Mouse (Mus musculus): ENCODE results near the gene Ccl25.

Gene Ccl25

DNA sequence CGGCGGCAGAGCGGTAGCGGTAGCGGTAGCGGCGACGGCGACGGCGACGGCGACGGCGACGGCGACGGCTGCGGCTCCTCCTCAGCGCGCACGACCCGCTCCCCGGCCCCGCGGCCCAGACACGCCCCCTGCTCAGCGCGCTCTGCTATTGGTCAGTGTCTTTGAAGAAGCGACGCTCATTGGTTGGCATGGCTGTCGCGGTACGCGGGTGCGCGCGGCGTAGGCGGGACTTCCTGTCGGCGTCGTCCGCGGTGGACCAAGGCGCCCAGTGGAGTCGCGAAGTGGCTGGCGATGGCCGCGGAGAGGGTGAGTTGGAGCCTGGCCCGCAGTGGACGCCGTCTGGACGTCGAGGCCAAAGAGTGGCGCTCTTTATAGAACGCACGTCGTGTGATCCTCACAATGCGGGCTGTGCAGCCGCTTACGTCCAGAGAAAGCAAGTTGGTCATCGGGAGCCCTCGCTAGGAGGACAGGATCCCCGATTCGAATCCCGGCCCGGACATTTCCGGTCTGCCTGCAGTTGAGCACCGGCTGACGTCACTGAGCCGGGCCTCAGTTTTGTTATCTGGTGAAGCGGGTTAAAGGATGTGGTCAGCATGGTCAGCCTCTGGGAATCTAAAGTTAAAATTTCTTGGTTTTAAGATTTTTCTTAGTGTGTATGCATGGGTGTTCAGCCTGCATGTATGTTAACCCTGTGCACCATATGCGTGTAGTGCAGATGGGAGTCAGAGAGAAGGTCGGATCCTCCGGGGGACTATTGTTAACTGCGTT lies at the start of gene Ccl25, which contains the start of gene Elavl1:
Gene Ccl25, plus strand, starts transcription at position 228 of the 768 bp plus-strand sequence.
Gene Elavl1, minus strand, starts transcription at position 431 of the 768 bp plus-strand sequence.
- peak; percentile 97 for DNase-seq

DNA sequence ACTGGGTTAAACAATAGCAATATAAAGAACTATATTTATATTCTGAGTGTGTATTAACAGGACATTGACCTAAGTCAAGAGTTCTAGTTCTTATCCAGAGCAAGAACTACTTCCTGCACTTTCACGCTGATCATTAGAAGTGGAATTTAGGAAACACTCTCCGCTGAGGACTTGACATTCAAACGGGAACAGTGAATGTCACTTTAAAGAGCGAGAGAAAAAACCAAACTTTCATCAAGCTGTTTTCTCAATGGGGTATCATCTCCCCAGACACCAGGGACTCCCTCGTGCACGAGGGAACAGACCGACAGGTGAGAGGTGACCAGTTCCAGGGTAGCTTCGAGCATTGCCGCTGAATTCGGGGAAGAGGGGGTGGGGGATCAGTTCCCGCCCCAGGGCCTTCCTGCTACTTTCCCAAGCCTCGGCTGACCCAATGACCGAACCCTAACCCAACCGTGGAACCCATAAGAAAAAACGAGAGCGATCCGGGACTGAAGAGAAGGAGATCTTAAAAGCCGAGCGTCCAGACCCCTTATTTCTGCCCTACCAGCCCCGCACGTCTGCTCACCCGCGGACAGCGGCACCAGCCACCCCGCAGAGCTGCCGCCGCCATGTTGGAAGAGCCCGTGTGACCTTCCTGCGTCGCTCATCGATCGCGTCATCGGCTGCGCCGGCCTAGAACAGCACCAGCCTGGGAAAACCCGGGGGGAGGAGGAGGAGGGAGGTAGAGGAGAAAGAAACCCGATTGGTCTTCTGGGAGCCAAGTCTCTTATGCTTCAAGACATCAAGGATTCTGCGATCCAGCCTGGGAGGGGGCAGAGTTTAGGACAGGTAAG lies 49.5 kb upstream of the Ccl25 start, which contains the start of gene Timm44:
Gene Timm44, minus strand, starts transcription at position 639 of the 836 bp plus-strand sequence.
- DNase-seq: peak; percentile 96

DNA sequence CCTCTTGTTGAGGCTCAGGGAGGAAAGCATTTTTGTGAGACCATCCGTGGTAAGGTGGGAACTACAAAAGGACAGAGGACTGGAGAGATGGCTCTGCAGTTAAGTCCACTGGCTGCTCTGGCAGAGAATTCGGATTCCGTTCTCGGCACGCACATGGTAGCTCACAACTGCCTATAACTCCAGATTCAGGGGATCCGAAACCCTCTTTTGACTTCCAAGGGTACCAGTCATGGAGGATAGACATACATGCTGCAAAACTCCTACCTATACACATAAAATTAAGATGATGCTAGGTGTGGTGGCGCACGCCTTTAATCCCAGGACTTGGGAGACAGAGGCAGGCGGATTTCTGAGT lies 48.9 kb upstream of the Ccl25 start:
- no peak for DNase-seq

DNA sequence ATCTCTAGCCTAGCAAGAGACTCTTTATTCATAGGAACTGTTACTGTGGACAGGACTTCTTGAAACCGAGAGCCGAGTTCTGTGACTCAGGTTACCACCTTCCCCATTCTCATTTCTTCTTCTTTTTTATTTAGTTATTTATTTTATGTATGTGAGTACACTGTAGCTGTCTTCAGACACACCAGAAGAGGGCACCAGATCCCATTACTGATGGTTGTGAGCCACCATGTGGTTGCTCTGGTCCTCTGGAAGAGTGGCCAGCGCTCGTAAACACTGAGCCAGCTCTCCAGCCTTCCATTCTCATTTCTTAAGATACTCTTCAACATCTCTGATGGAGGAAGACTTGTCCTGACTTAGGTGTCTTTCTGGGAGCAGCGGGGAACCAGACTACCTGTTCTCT lies 32.3 kb upstream of the Ccl25 start:
- DNase-seq: no peak

DNA sequence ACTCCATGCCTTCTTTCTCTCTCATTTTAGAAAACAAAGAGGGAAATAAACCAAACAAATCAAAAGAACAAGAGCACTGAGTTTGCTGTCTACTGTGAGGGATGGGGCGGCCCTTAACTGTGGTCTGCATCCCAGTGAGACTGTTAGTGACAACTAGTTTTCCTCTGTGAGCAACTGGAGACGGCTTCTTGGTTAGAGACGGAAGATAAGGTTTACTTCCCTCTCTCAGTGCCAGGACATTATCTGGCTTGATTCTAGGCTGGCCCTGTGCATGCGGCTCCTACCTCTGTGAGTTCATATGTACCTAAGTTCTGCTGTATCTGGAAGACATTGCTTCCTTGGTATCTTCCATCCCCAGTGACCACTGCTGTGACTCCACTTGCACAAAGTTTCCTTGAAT lies 27.2 kb upstream of the Ccl25 start:
- no peak for DNase-seq

DNA sequence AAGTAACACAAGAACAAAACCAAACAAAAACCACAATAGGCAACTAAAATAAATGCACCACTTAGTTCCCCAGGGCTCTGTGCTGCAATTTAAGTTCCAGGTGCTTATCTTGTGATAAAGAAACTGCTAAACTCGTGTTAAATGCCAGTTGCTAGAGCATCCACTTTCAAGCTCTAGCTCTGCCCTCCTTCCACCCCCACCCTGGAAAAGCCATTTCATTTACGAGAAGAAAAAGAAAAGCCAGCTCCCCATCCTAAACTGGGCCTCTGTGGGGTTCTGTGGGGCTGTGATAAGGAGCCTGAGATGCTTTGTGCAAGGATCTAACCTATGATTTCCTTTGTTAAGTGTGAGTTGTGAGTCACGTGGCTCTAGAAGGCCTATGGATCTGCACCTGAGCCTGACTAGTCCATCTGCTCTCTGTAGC lies 20.9 kb upstream of the Ccl25 start:
- DNase-seq: no peak

DNA sequence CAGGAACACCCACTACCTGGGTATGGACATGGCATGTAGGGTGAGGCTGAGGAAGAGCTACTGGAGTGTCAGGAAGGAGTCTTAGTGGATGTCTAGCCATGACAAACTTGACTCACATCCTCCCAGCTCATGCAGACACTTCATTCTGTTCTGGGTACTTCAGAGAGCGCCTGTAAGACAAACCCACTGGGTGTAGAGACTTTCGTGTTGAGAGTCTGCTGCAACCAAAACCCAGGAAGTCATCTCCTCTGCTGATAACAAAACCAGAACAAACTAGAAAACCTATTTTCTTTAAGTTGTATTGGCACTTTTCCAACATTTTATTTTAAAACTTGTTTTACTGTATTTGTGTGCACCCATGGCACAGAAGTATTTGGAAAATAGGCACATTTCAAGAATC lies 19.2 kb upstream of the Ccl25 start:
- no peak for DNase-seq

DNA sequence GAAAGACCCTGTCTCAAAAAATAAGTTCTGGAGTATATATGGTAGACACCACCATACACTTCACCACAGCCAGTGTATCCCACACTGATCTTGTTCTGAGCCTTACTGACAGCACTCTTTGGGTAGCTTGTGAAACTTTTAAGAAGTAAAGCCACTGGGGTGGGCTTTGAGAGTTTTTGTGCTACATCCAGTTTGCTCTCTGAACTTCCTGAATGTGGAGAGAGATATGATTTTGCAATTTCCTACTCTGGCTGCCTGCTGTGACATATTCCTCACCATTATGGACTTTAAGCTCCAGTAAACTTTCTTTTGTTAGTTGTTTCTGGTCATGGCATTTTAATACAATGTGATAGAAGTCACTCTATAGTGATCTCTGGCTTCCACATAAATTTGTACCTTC lies 12.9 kb upstream of the Ccl25 start:
- DNase-seq: no peak

DNA sequence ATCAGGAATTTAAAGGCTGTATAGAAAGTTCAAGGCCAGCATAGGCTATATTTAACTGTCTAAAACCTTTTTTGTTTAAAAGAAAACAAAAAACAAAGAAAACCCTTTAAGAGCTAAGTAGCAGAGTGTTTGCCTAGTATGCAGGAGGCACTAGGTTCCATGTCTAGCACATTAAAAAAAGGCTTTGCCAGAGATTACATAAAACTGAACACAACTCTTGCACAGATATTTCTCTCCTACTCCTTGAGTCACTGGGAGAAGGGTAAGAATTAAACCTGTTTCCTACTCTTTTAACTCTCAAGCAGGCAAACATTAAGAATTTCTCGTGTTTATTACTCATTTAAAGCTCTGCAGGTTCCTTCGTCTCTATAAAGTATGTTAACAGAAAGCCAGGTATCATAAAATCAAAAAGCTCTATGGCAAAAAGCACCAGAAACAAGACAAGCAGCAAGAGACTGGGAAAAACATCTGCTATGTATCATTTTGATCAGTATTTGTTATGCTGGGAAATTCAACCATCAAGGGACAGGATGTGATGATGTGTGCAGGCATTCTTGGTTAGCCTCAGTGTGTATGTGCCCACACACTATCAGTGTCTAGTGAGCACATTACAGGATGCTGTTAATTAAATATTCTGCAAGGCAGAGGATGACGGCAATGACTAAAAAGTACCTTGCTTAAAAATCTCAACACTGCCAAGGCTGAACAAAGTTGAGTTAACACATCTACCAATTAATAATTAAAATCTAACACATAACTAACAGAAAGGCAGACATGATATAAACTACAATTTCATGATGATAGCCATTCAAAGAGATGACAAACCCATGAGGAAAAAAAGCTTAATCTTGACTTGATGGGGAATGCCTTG lies 11.5 kb upstream of the Ccl25 start:
- DNase-seq: peak; percentile 54

DNA sequence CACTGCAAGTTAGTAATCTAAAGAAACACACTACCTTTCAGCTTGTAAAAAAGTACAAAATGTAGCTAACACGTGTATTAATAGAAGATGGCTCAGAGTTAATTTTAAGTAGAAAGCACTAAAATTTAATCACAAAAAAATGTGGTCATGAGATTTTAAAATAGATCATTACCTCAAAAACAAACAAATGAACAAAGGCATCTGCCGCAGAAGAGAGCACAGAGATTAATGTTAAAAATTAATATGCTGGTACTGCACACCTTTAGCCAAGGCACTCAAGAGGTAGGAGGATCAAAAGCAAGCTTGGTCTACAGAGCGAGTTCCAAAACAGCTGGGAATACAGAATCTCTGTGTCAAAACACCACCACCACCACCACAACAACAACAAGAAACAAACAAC lies 10.2 kb upstream of the Ccl25 start:
- DNase-seq: peak; percentile 68

DNA sequence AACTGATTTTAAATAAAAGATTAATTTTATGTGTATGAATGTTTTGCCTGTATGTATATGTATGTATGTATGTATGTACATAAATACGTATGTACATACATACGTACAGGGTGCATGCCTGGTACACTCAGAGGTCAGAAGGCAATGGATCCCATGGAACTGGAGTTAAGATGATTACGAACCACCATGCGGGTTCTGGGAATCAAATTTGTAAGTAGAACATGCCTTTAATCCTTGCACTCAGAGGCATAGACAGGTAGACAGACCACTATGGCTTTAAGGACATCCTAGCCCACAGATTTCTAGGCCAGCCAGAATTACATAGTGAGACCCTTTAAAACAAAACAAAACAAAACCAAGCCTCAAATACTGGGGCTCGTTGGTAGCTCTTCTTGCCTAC lies 6.9 kb upstream of the Ccl25 start:
- no peak for DNase-seq

DNA sequence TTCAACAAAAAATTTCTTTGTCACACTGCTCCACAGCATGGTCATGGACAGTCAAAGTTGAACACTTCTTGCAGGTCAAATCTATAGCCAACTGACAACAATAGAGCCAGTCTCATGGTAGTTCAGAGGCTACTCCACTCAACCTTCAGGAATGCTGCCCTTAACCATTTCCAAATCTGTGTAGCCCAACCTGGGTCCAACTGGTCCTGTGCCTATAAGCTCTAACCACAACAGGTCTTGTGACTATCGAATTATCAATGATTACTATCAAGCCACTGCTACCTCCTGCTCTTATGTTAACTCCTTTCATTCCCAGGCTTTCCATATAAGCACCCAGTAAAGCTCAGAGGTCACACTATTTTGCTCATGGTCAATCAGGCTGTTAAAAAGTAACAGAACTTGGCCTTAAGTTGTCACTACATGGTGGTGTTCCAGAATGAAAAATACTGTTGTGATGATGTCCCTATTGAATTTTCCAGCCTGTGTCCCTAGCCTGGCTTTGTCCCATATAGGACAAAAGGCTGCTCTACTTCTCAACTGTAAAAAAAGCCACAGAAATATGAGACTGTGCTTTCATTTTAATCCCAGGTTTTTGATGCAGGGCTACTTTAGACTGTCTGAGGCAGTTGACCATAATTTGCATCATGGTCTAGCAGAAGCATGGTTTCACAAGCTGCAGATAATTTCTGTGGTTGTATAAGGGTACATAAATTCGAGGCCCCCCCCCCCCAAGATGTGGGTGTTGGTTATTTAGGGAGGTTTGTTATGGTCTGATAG lies 6.0 kb upstream of the Ccl25 start:
- DNase-seq: peak; percentile 79

DNA sequence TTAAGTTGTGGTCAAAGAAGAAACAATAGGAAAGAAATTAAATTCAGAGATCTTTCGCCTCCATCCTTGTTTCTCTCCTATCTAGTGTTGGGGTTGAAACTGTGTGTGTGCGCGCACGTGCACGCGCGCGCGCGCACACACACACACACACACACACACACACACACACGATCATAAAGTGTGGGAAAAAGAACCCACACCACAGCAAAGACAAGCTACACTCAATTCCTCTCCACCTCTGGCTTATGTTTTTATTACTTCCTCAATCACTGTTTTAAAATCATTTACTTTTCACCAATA lies 5.5 kb upstream of the Ccl25 start:
- no peak for DNase-seq

DNA sequence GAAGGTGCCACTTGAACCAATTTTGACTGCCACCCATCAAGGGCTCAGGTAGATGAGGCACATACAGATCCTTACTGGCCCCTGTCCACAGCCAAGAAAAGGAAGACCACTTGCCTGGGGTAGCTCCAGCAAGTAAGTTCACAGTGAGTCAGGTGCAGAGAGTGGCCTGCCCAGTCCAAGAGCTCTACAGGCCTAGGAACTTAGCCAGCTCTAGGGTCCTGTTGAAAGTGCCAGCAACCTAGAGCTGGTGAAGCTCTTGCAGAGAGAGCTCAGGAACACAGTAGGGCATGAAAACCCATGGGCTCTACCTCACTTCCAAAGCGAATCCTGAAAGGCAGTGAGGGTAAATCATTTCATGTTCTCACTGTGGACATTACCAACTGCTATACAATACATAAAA lies 4.6 kb upstream of the Ccl25 start:
- DNase-seq: no peak

DNA sequence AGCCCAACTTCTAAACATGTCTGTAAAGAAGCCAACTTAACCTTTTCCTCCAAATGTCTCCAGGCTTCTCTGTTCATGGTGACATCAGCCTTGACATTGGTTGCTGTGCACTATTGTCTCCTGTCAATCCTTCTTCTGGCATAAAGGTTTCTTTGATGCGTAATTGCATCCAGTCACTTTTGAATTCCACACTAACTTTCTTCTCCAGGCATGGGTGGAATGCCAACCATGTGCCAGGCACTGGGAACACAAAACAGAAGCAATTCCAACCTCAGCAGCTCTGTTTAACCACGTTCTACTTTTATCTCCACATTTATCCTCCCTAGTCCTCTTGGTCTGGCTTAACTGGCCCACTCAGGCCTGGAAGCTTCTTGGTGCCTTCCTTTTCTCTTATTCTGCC lies 4.0 kb upstream of the Ccl25 start:
- DNase-seq: no peak

DNA sequence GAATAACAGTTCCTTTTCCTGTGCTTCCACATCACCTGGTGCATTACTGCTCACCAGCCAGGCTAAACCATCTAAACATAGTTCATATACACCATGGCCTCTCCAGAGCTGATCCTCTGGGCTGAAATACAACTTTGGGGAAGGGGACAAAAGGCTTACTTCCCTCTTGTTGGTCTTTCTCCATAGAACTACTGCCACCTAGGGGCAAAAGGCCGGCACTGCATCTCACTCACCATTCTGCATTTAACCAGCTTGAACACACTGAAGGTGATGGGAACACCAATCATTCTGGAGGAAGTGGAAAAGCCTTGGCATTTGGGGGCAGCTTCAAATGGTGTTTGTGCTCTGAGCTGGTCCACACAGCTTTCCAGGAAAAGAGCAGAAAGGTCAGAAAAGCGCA lies 2.5 kb upstream of the Ccl25 start:
- peak; percentile 94 for DNase-seq

DNA sequence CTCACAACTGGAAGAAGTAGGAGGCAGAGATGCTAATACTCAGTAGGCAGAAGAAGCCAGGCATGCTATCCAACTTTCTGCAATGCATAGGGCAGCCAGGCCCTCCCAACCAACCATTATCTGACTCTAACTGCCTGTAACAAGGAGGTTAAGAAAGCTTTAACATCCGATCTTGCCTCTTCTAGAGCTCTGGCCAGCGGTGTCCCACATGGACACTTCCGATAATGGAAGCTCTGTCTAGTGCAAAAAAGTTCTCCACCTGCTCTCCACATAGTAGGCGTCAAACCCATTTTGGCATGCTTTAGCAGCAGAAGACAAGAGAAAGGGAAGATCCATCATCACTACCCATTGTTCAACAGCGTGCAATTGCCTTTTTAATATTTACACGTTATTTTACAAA lies 1.1 kb upstream of the Ccl25 start:
- DNase-seq: no peak

DNA sequence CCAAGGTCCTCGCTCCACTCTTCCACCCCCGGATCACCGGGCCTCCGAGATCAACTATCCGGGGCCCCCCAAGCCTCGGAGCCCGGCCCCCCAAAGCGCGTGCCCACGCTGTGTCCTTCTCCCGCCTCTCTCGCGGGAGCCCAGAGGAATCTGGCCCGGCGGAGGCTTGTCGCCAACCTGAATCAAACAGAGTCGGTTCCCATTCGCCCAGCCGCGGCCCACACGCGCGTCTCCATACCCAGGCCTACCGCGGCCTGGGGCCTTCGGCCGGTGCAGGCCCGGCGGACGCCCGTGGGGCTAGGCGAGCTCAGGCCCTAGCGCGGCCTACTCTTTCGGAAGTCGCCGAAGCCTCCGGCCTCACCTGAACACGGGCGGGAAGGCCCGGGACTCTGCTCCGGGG lies 485 bp upstream of the Ccl25 start:
- DNase-seq: no peak

DNA sequence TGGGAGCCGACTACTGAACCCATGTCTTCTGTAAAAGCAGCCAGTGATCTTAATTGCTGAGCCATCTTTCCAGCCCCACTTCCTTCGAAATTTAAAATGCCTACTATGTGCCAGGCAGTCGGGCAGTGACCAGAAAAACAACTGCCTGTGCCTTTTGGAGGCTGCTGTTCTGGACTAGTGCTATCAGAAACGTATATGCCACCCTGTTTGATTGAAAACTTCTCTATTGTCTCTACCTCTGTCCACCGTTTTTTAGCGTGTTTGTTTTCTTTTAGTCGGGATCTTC lies 684 bp downstream of the Ccl25 start:
- no peak for DNase-seq

DNA sequence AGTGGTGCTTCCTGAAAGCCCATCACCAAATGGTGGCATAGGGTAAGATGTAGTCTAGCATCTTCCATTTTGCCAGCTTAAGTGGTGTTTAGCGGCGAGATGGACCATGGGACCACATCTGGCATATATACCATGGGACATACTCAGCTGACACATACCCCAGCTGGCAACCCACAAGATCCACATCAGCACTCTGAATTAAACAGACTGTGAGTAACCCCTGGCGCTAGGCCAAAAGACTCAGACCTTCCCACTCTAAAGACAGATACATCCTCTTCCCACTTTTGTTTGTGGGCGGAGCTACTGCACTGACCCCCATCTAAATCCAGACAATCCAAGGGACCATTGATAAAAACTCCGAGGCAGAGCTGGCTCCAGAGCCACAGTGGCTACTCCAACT lies 4.0 kb downstream of the Ccl25 start:
- no peak for DNase-seq

DNA sequence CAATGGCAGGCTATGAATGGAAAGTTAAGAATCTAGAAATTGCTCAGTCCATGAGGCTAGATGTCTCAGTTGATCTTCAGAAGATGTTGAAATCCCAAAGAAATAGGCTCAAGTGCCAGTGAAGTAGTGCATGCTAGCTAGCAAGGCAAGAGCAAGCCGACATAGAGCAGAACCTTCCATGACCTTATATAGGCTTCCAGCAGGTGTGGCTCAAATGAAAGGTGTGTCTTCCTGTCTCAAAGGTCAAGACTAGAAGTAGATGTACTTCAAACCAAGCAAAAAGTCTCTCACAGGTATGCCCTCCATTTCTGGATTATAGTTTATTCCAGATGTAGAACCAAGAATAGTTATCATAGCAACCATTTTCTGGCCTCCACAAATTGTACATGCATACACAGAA lies 9.0 kb downstream of the Ccl25 start:
- no peak for DNase-seq

DNA sequence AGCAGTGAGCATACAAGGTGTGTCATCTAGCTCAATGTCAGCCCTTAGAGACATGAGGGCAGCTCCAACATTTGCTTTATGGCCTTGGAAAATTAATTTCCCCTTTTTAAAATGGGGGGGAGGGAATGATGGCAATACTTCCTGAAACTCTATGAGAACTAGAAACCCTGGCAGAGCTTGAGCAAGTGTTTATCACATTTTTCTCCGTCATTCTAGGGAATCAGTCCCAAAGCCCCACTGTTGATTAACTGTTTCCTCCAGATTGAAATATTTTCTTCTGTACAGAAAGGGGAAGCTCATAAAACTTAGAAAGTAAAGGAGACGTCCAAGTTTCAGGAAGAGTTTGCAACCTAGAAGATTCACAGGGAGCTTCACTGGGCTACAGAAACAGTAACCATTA lies 10.7 kb downstream of the Ccl25 start:
- DNase-seq: no peak

DNA sequence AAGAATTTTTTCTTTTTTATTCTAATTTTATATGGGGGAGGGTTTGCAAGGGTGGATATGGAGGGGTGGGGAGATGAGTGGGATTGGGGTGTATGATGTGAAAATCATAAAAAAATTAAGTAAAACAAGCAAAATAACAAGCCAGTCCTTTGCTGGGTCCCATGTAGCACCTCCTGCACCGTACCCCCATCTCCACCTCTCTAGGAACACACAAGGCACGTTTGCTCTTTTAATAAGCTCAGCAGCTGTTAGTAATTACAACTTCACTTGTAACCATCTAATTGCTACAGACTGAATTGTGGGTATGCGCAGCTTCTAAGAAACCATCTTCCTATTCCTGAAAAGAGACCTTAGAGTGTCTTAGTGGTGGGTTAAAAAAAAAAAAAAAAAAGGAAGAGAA lies 15.2 kb downstream of the Ccl25 start:
- no peak for DNase-seq

Measured in kidney, adult 9 months (tissue).